Mouse (Mus musculus) kidney, postnatal 36 days (tissue): ENCODE measurements around the gene Col6a6.
A peak's percentile ranks its signal among the peaks of the same experiment; 100 is the strongest.
"Not testable (repeated sequence)": the region's sequence is repeated elsewhere in the genome, so short reads cannot be mapped to it uniquely, and the experiment has no call there.

Experiments
- DNase-seq, 2 experiments: peaks; one replicate each; pipeline ENCODE4 v3.0.0; 2021 to 2022; ENCODE audit warnings: mixed read lengths in 2 of 2

Gene Col6a6

GRCm38 (mm10) chr9:105659877-105660276 is 168.1 kb downstream of the Col6a6 start:
- DNase-seq, result no peak

- DNase-seq, result no peak
Measured at GRCm38 (mm10) chr9:105658216-105658615, 169.7 kb downstream of the Col6a6 start.

GRCm38 (mm10) chr9:105656189-105656588 is 171.8 kb downstream of the Col6a6 start:
- DNase-seq, result peak; percentile 17 to 35

GRCm38 (mm10) chr9:105642460-105643371 is 185.2 kb downstream of the Col6a6 start, which contains the start of gene Pik3r4:
TSS of gene Pik3r4 (plus strand) at chr9:105642978.
- DNase-seq, result peak; percentile 90 to 95

- DNase-seq, result not testable (repeated sequence)
Measured at GRCm38 (mm10) chr9:105641377-105641776, 186.6 kb downstream of the Col6a6 start.
